Mouse (Mus musculus) lung, adult 2 months (tissue): Measurements from ENCODE around the gene Hs2st1. TPM values are rescaled to one million over a fixed set of nuclear protein-coding genes. Genes with fewer than 3 reads are reported as not detected.
"Not testable (repeated sequence)": the region's sequence is repeated elsewhere in the genome, so short reads cannot be mapped to it uniquely, and the experiment has no call there.

ENCODE experiments used
- DNase-seq: peaks from one replicate; pipeline ENCODE4 v3.0.0; 2022
- H3K4me1 ChIP-seq: fragments of 200-500 bp; 2 replicates; pipeline ENCODE4 v1.6.1; 2011; ENCODE audit warnings: low read length; ENCODE audit not compliant: control insufficient read depth, insufficient read depth
- H3K4me3 ChIP-seq: fragments of 200-500 bp; replicated peaks from 2 replicates; pipeline ENCODE3; 2011; ENCODE audit warnings: low read depth, mild to moderate bottlenecking, control low read depth, low read length; ENCODE audit errors: extremely low read depth
- CTCF ChIP-seq: fragments of 200-500 bp; IDR thresholded peaks from 2 replicates; pipeline ENCODE4 v1.5.1; 2011; ENCODE audit warnings: mild to moderate bottlenecking, low read length, control low read depth; ENCODE audit not compliant: insufficient read depth
- POLR2A ChIP-seq: fragments of 200-500 bp; IDR thresholded peaks from 2 replicates; pipeline ENCODE4 v1.6.1; 2011; ENCODE audit warnings: low read depth, mild to moderate bottlenecking, control low read depth, low read length, borderline replicate concordance; ENCODE audit errors: extremely low read depth
- WGBS: fragments of 180-500 bp; shearing (Covaris S2); methylation state at CpG from one replicate; pipeline ENCODE4 v1.1.7; 2018; 5-methylcytosine and 5-hydroxymethylcytosine counted together
- polyA plus RNA-seq: library from polyadenylated mRNA; depleted of rRNA; stranded (reverse); fragments of >200 nt; gene quantifications from 2 replicates; pipeline ENCODE4 v1.2.3, GENCODE M21; 2012

Gene Hs2st1
- polyA plus RNA-seq, 1 experiment = 28.4 TPM

DNA sequence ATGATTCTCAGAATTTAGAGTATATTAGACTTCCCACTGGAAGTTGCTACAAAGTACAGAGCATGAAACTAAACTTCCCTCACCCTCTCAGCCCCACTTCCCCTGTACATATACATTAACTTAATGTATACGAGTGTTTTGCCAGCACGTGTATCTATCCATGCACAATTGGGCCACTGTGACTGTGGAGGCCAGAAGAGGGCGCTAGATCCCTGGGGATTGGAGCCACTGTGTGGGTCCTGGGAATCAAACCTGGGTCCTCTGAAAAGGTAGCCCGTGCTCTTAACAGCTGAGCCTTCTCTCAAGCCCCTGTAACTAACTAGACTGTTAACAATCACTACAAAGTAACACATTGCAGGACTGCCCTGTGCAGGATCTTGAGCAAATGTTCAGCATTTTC is 36.5 kb upstream of the Hs2st1 start:
- TF ChIP-seq CTCF = no peak
- TF ChIP-seq POLR2A = no peak
- Histone ChIP-seq H3K4me3 (no peak overlapping the region), H3K4me1 (peaks cover 3% of the 10 kb centered on the region; the same call in 1 of the 2 replicates)
- no peak for DNase-seq
- WGBS = 70% methylated on average over 4 of the region's 4 CpGs

- H3K4me3 ChIP-seq, DNase-seq, H3K4me1 ChIP-seq: not testable (repeated sequence)
- 66% methylated on average over 7 of the region's 7 CpGs for WGBS
- 0 out of 2 replicates have a peak, but pooled peaks have one; percentile 8 for TF ChIP-seq CTCF
Observed at GRCm38 (mm10) chr3:144605811-144606210, 35.8 kb upstream of the Hs2st1 start.

DNA sequence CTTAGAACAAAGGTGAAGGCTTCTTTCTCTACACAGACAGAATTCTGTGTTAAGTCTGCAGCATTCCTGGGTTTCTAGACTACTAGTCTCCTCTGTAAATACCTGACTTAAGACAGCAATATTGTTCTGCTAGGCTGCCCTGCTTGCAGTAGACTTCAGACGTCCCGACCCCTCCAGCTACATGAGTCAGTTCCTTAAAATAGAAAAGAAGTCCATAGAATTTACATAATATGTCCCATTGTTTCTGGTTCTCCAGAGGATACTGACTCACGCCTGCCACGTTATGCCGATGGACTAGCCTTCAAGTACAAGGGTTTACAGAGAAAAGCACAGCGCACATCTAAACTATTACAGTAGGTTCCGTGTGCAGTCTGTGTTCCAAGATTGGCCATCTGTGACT is 34.2 kb upstream of the Hs2st1 start:
- no peak for DNase-seq

DNA sequence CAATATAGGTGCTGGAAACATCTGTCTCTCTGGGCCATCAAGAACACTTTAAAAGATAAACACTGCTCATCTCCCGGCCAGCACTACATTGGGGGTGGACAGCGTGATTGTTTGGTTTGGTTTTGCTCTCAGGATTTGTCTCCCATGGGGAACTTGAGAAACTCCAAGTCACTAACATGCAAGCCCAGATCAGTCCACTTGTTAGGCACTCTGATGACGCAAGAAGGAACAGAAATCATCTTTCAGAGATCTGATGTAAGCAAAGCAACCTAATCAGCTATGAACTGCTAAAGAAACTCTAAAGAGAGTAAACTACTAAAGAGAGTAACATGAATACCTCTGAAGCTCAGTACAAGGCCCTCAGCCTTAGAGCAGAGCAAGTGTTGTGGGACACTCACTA is 33.6 kb upstream of the Hs2st1 start:
- DNase-seq = no peak
- 49% methylated on average over 3 of the region's 3 CpGs for WGBS

More for the DNA sequence above, 34.2 kb upstream of the Hs2st1 start:
- Histone ChIP-seq H3K4me1 (peaks cover 3% of the 10 kb centered on the region; the same call in 1 of the 2 replicates), H3K4me3 (no peak overlapping the region)
- 29% methylated on average over 7 of the region's 7 CpGs for WGBS
- TF ChIP-seq CTCF = no peak
- no peak for TF ChIP-seq POLR2A

GRCm38 (mm10) chr3:144602819-144603218 is 32.8 kb upstream of the Hs2st1 start:
- Histone ChIP-seq H3K4me3 (no peak overlapping the region), H3K4me1 (peaks cover 3% of the 10 kb centered on the region; the same call in 1 of the 2 replicates)
- DNase-seq = no peak
- TF ChIP-seq POLR2A (no peak), CTCF (no peak)
- 65% methylated on average over 7 of the region's 7 CpGs for WGBS

More for the DNA sequence above, 33.6 kb upstream of the Hs2st1 start:
- TF ChIP-seq CTCF (no peak), POLR2A (no peak)
- H3K4me1 ChIP-seq = peaks cover 3% of the 10 kb centered on the region; the same call in 1 of the 2 replicates
- no peak overlapping the region for H3K4me3 ChIP-seq

DNA sequence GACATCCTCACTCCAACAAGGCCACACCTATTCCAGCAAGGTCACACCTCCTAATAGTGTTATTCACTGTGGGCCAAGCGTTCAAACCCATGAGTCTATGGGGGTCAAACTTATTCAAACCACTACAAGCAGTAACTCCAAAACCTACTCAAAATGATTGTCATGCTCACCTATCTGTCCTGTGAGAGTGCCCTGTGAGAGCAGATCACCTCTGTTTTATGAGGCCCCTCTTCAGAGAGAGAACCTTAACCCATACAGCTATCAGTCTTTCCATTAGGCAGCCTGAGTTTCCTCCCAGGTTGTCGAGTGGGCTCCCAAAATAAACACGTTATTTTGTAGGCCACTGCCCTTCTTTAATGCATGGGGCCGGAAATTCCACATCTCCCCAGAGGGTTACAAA is 32.4 kb upstream of the Hs2st1 start:
- TF ChIP-seq CTCF = no peak
- TF ChIP-seq POLR2A = no peak
- Histone ChIP-seq H3K4me1 (peaks cover 3% of the 10 kb centered on the region; the same call in 1 of the 2 replicates), H3K4me3 (no peak overlapping the region)
- no peak for DNase-seq
- WGBS = 57% methylated on average over 4 of the region's 4 CpGs

DNA sequence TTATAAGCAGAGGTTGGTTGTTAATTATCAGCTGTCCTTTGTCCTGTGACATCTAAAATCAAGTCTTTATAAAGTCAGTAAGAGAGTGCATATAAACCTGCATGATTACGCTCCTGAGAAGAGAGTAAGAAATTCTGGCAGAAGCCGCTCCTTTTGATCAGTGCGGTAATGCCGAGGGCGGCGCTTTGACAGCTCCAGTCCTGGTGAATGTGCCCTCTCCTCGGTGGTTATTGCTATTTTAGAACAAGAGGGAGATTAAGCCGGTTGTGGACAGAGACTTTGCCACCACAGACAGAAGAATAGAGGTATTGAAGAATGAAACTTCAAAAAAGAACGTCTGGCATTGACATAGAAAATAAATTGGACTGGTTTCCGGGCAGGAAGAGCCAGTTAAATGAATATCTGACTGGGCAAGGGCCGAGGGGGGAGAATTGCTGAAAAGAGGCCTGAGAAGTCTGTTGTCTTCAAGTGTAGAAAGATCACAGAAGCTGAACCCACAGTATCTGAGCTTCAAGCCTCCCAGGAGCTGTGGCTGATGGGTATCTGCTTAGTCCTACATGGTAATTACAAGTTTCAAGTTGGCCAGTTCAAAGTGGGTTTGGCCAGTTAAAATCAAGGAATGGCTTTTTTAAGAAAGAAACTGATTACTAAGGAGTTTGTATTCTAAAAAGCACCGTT is 27.9 kb upstream of the Hs2st1 start:
- no peak overlapping the region for H3K4me3 ChIP-seq
- DNase-seq = no peak
- TF ChIP-seq POLR2A (no peak), CTCF (no peak)
- WGBS = 73% methylated on average over 12 of the region's 12 CpGs
- no peaks in the 10 kb centered on the region for H3K4me1 ChIP-seq

GRCm38 (mm10) chr3:144597121-144597520 is 27.1 kb upstream of the Hs2st1 start:
- DNase-seq = no peak
- TF ChIP-seq POLR2A = no peak
- no peak for TF ChIP-seq CTCF
- no peaks in the 10 kb centered on the region for H3K4me1 ChIP-seq
- WGBS = 88% methylated on average over 4 of the region's 4 CpGs
- no peak overlapping the region for H3K4me3 ChIP-seq

- no peak for DNase-seq
- H3K4me1 ChIP-seq = no peaks in the 10 kb centered on the region
- H3K4me3 ChIP-seq = no peak overlapping the region
- TF ChIP-seq CTCF (no peak), POLR2A (no peak)
- WGBS = 82% methylated on average over 9 of the region's 9 CpGs
Observed at GRCm38 (mm10) chr3:144592992-144593785, 23.2 kb upstream of the Hs2st1 start.

DNA sequence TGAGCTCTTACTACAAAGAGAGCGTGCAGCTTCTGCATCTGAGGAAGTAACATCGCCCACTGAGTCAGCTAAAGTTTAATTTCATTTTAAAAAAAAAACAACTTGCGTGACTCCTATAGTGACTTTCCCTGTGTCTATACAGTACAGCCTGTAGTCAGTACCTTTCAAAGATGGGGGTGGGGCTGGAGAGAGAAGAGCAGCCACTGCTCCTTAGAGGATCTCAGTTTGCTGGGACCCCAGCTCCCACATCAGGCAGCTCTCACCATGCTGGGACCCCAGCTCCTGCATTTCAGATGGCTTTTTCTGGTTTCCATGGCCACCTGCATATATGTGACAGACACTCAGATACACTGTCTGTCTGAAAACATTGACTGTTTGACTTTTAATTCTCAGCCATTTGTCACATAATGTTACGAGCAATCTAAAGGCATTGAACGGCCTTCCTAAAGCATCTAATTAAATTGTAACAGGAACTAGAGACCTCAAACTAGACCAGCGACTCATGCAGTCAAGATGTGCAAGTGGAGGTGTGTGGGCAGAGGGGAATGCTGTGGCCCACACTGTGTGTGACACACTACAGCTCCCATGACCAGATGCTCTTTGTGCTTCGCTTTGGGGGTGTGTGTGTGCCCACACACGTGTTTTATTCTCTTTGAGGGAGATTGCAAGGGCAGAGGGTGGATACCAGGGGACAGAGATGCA is 19.4 kb upstream of the Hs2st1 start:
- H3K4me3 ChIP-seq = no peak overlapping the region
- 84% methylated on average over 8 of the region's 8 CpGs for WGBS
- peaks cover 11% of the 10 kb centered on the region for H3K4me1 ChIP-seq
- TF ChIP-seq CTCF = no peak
- no peak for TF ChIP-seq POLR2A
- DNase-seq = no peak
